10 mouse cellular contexts compared by ENCODE assay signal in genomic region chr7:4671956-4672355, GRCm38 (mm10). TPM values are rescaled to one million over a fixed set of nuclear protein-coding genes. Genes with fewer than 3 reads are reported as not detected.
DNase-seq lines count a peak whose midpoint lies in the region; ATAC-seq and TF ChIP-seq lines count a peak whose summit lies in the region.
"Had no signal": no experiment of that assay in that cellular context is flagged by ENCODE, and none has a peak within 500 bp of the region (broad histone marks: within the 10 kb centered on the region; RNA-seq: fewer than 3 reads in every experiment).

No protein-coding gene starts in this region.

- 0 out of 2 replicates have a peak overlapping the region, but pooled peaks have one; percentile 4 for H3K9ac ChIP-seq in limb, embryonic 13.5 days
- no peak overlapping the region for H3K9ac ChIP-seq in neural tube, embryonic 15.5 days (replicated peaks)
- H3K9ac ChIP-seq in forebrain, embryonic 16.5 days (replicated peaks; ENCODE audit: low read depth, low read length): no peak overlapping the region
- H3K9ac ChIP-seq: embryonic facial prominence, embryonic 15.5 days; heart, embryonic 12.5 days had no signal

- H3K4me3 ChIP-seq in layer of hippocampus, adult 2 months: no peak overlapping the region
- H3K4me3 ChIP-seq in limb, embryonic 13.5 days: no peak overlapping the region
- H3K4me3 ChIP-seq in neural tube, embryonic 15.5 days (replicated peaks): no peak overlapping the region
- no peak overlapping the region for H3K4me3 ChIP-seq in forebrain, embryonic 16.5 days (replicated peaks; ENCODE audit: low read length)
- H3K4me3 ChIP-seq: embryonic facial prominence, embryonic 15.5 days; heart, embryonic 12.5 days had no signal

- intact Hi-C loops in left cerebral cortex, postnatal 10 days (cut with DNase I): no loop called here

- H3K9me3 ChIP-seq in limb, embryonic 13.5 days: no peaks in the 10 kb centered on the region
- H3K9me3 ChIP-seq in neural tube, embryonic 15.5 days (replicated peaks): no peaks in the 10 kb centered on the region
- no peaks in the 10 kb centered on the region for H3K9me3 ChIP-seq in forebrain, embryonic 16.5 days (ENCODE audit: control insufficient read depth, low read length)
- H3K9me3 ChIP-seq: embryonic facial prominence, embryonic 15.5 days; heart, embryonic 12.5 days had no signal

- H3K4me1 ChIP-seq in limb, embryonic 13.5 days: no peaks in the 10 kb centered on the region
- peaks cover 6% of the 10 kb centered on the region; the same call in 1 of the 2 replicates for H3K4me1 ChIP-seq in neural tube, embryonic 15.5 days
- no peaks in the 10 kb centered on the region for H3K4me1 ChIP-seq in forebrain, embryonic 16.5 days (replicated peaks; ENCODE audit: control insufficient read depth, insufficient read depth, low read length)
- H3K4me1 ChIP-seq: heart, embryonic 12.5 days had no signal

- peaks cover 81% of the 10 kb centered on the region for H3K36me3 ChIP-seq in limb, embryonic 13.5 days
- H3K36me3 ChIP-seq in neural tube, embryonic 15.5 days: peaks cover 70% of the 10 kb centered on the region
- peaks cover 16% of the 10 kb centered on the region for H3K36me3 ChIP-seq in forebrain, embryonic 16.5 days (ENCODE audit: control insufficient read depth, insufficient read depth)

- WGBS in limb, embryonic 13.5 days: 62% methylated on average over 4 of the region's 4 CpGs
- WGBS in neural tube, embryonic 15.5 days: 33% methylated on average over 4 of the region's 4 CpGs
- 72% methylated on average over 4 of the region's 4 CpGs for WGBS in forebrain, embryonic 16.5 days

- DNase-seq in layer of hippocampus, adult 2 months (ENCODE audit: low spot score in 2 of 2): no peak
- no peak for DNase-seq in layer of hippocampus, postnatal 36 days
- DNase-seq in embryo, embryonic 11 days: peak; percentile 37
- DNase-seq in left cerebral cortex, postnatal 10 days (ENCODE audit: extremely low spot score in 1 of 2, low spot score in 2 of 2): no peak
- DNase-seq in ovary, postnatal 10 days (ENCODE audit: low spot score): no peak

- TF ChIP-seq CTCF in layer of hippocampus, adult 2 months (conservative IDR thresholded peaks at IDR 0.05): no peak

- peak overlapping the region; percentile 32; the same call in 1 of the 2 replicates for H3K27ac ChIP-seq in layer of hippocampus, adult 2 months
- peak overlapping the region; percentile 33; the same call in 1 of the 2 replicates for H3K27ac ChIP-seq in limb, embryonic 13.5 days
- H3K27ac ChIP-seq in neural tube, embryonic 15.5 days (replicated peaks): peak overlapping the region; percentile 75
- H3K27ac ChIP-seq in forebrain, embryonic 16.5 days (ENCODE audit: low read length): no peak overlapping the region
- H3K27ac ChIP-seq: embryonic facial prominence, embryonic 15.5 days had no signal

- no peaks in the 10 kb centered on the region for H3K27me3 ChIP-seq in limb, embryonic 13.5 days
- H3K27me3 ChIP-seq in neural tube, embryonic 15.5 days (replicated peaks): no peaks in the 10 kb centered on the region
- H3K27me3 ChIP-seq in forebrain, embryonic 16.5 days (replicated peaks; ENCODE audit: control insufficient read depth, insufficient read depth, low read length): no peaks in the 10 kb centered on the region
- H3K27me3 ChIP-seq: embryonic facial prominence, embryonic 15.5 days; heart, embryonic 12.5 days had no signal

- peak; percentile 57; the same call in 1 of the 2 replicates for ATAC-seq in limb, embryonic 13.5 days (ENCODE audit: low FRiP score, low read depth)
- peak; percentile 92 for ATAC-seq in neural tube, embryonic 15.5 days (ENCODE audit: low FRiP score)
- no peak for ATAC-seq in forebrain, embryonic 16.5 days

- H3K4me2 ChIP-seq in limb, embryonic 13.5 days (replicated peaks): no peak overlapping the region
- no peak overlapping the region for H3K4me2 ChIP-seq in neural tube, embryonic 15.5 days
- H3K4me2 ChIP-seq in forebrain, embryonic 16.5 days (ENCODE audit: low read length): no peak overlapping the region
- H3K4me2 ChIP-seq: embryonic facial prominence, embryonic 15.5 days; heart, embryonic 12.5 days had no signal

RNA-seq across cellular contexts. Expression of gene Hspbp1, which starts 12.9 kb away (rescaled TPM):
- 10 to 100 TPM; 82.1 to 92.1 TPM for total RNA-seq in layer of hippocampus, adult 2 months (2021)
- total RNA-seq in layer of hippocampus, postnatal 36 days (2021): 10 to 100 TPM; 85.2 to 87.6 TPM
- polyA plus RNA-seq in limb, embryonic 13.5 days (2015; fragmentation: Nextera tagmentation; extraction: Ambion mirVana): 93.6 and 95.4 TPM in 2 replicates
- 156 and 173 TPM in 2 replicates for polyA plus RNA-seq in neural tube, embryonic 15.5 days (2015; fragmentation: Nextera tagmentation; extraction: Ambion mirVana)
- 100 to 1,000 TPM; 111 to 114 TPM for total RNA-seq in left cerebral cortex, postnatal 10 days (2021)
- 136 and 156 TPM in 2 replicates for polyA plus RNA-seq in forebrain, embryonic 16.5 days (2015; fragmentation: Nextera tagmentation; extraction: Ambion mirVana)

RNA-seq across cellular contexts. Expression of gene Ppp6r1, which starts 13.1 kb away (rescaled TPM):
- 100 to 1,000 TPM; 133 to 134 TPM for total RNA-seq in layer of hippocampus, adult 2 months (2021)
- 100 to 1,000 TPM; 134 to 136 TPM for total RNA-seq in layer of hippocampus, postnatal 36 days (2021)
- 9.0 and 9.9 TPM in 2 replicates for polyA plus RNA-seq in limb, embryonic 13.5 days (2015; fragmentation: Nextera tagmentation; extraction: Ambion mirVana)
- 8.3 and 8.9 TPM in 2 replicates for polyA plus RNA-seq in neural tube, embryonic 15.5 days (2015; fragmentation: Nextera tagmentation; extraction: Ambion mirVana)
- total RNA-seq in left cerebral cortex, postnatal 10 days (2021): 100 to 1,000 TPM; 107 to 111 TPM
- 7.6 and 7.8 TPM in 2 replicates for polyA plus RNA-seq in forebrain, embryonic 16.5 days (2015; fragmentation: Nextera tagmentation; extraction: Ambion mirVana)

RNA-seq across cellular contexts. Expression of gene Brsk1, which starts 18.4 kb away (rescaled TPM):
- total RNA-seq in layer of hippocampus, adult 2 months (2021): 100 to 1,000 TPM; 334 to 355 TPM
- 100 to 1,000 TPM; 325 to 344 TPM for total RNA-seq in layer of hippocampus, postnatal 36 days (2021)
- polyA plus RNA-seq in limb, embryonic 13.5 days (2015; fragmentation: Nextera tagmentation; extraction: Ambion mirVana): 2.2 and 2.3 TPM in 2 replicates
- polyA plus RNA-seq in neural tube, embryonic 15.5 days (2015; fragmentation: Nextera tagmentation; extraction: Ambion mirVana): 6.5 and 6.8 TPM in 2 replicates
- total RNA-seq in left cerebral cortex, postnatal 10 days (2021): 100 to 1,000 TPM; 312 to 319 TPM
- 5.9 and 7.9 TPM in 2 replicates for polyA plus RNA-seq in forebrain, embryonic 16.5 days (2015; fragmentation: Nextera tagmentation; extraction: Ambion mirVana)

RNA-seq across cellular contexts. Expression of gene Tmem86b, which starts 40.7 kb away (rescaled TPM):
- 10 to 100 TPM; 17.8 to 21.8 TPM for total RNA-seq in layer of hippocampus, adult 2 months (2021)
- total RNA-seq in layer of hippocampus, postnatal 36 days (2021): 10 to 100 TPM; 14.4 to 21.5 TPM
- 1.2 and 1.3 TPM in 2 replicates for polyA plus RNA-seq in limb, embryonic 13.5 days (2015; fragmentation: Nextera tagmentation; extraction: Ambion mirVana)
- polyA plus RNA-seq in neural tube, embryonic 15.5 days (2015; fragmentation: Nextera tagmentation; extraction: Ambion mirVana): 1.7 and 2.3 TPM in 2 replicates
- total RNA-seq in left cerebral cortex, postnatal 10 days (2021): 10 to 100 TPM; 11.8 to 12.2 TPM
- polyA plus RNA-seq in forebrain, embryonic 16.5 days (2015; fragmentation: Nextera tagmentation; extraction: Ambion mirVana): 2.0 and 2.9 TPM in 2 replicates

RNA-seq across cellular contexts. Expression of gene Tmem150b, which starts 53.1 kb away (rescaled TPM):
- under 1 TPM in 1 of 2 experiments, not detected in 1; 0.13 TPM for total RNA-seq in layer of hippocampus, adult 2 months (2021)
- total RNA-seq in layer of hippocampus, postnatal 36 days (2021): under 1 TPM; 0.18 to 0.20 TPM
- 0.13 TPM in 2 replicates for polyA plus RNA-seq in limb, embryonic 13.5 days (2015; fragmentation: Nextera tagmentation; extraction: Ambion mirVana)
- 0.13 and 0.14 TPM in 2 replicates for polyA plus RNA-seq in neural tube, embryonic 15.5 days (2015; fragmentation: Nextera tagmentation; extraction: Ambion mirVana)
- not detected for total RNA-seq in left cerebral cortex, postnatal 10 days (2021)
- polyA plus RNA-seq in forebrain, embryonic 16.5 days (2015; fragmentation: Nextera tagmentation; extraction: Ambion mirVana): 0.11 and 0.33 TPM in 2 replicates
- polyA plus RNA-seq: heart, embryonic 12.5 days had no signal
